In the genomic region with DNA sequence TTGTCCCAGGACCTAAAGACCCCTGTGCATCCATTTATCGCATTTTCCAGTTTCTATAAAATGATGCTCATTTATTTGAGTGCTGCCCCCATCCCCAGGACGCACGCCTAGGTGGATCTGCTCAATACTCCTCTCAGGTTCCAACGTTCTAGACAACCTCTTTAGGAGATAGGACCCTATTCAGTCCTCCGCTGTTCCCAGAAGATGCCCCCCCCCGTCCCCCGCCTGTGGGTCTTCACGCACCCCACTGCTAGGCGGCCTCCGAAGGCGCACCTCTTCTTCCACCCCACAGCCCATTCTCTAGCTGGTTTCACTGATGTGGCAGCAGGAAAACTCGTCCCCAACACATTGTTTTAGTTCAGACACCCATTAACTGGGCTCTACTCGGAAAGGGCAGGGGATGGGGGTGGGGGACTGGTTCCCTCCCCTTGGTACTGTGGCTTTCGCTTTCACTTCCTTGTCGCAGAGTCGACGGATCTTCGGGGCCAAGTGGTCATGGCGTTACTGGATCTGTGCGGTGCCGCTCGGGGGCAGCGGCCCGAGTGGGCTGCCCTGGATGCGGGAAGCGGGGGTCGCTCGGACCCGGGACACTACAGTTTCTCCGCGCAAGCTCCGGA, we compare ENCODE assay signal across 8 mouse cellular contexts. TPM values are rescaled to one million over a fixed set of nuclear protein-coding genes. Genes with fewer than 3 reads are reported as not detected.
DNase-seq lines count a peak whose midpoint lies in the region; ATAC-seq and TF ChIP-seq lines count a peak whose summit lies in the region.

No protein-coding gene starts in this region.

- no peak for TF ChIP-seq CTCF in testis, adult 2 months (IDR thresholded peaks at IDR 0.05; ENCODE audit: control insufficient read depth, insufficient read depth, insufficient replicate concordance, low read depth, low read length)
- no peak for TF ChIP-seq CTCF in liver, adult 2 months (IDR thresholded peaks at IDR 0.05; ENCODE audit: low read depth, low read length)
- no peak for TF ChIP-seq CTCF in midbrain, postnatal 0 days (IDR thresholded peaks at IDR 0.05)

- H3K4me2 ChIP-seq in forebrain, embryonic 15.5 days (replicated peaks): peak overlapping the region; percentile 71
- peak overlapping the region; percentile 66 for H3K4me2 ChIP-seq in hindbrain, embryonic 14.5 days (replicated peaks)
- peak overlapping the region; percentile 82 for H3K4me2 ChIP-seq in midbrain, postnatal 0 days (ENCODE audit: low read depth, low read length, poor library complexity, severe bottlenecking)

- DNase-seq in testis, postnatal 14 days (ENCODE audit: low spot score): no peak
- no peak for DNase-seq in hindbrain, embryonic 14.5 days (ENCODE audit: low spot score)
- DNase-seq in liver, adult 2 months (ENCODE audit: extremely low read depth, low read depth, low spot score): peak; percentile 58
- no peak for DNase-seq in midbrain, postnatal 0 days (ENCODE audit: low spot score)
- peak; percentile 81 to 82 for DNase-seq in thymus, postnatal 36 days
- DNase-seq in right cerebral cortex, postnatal 25 days: no peak

- H3K9ac ChIP-seq in forebrain, embryonic 15.5 days (replicated peaks): peak overlapping the region; percentile 40
- peak overlapping the region; percentile 47 for H3K9ac ChIP-seq in hindbrain, embryonic 14.5 days
- peak overlapping the region; percentile 60 for H3K9ac ChIP-seq in liver, adult 2 months (ENCODE audit: low read depth, low read length)
- H3K9ac ChIP-seq in midbrain, postnatal 0 days (replicated peaks; ENCODE audit: low read length, poor library complexity, severe bottlenecking): no peak overlapping the region

- no peaks in the 10 kb centered on the region for H3K79me2 ChIP-seq in liver, adult 2 months (ENCODE audit: control insufficient read depth, insufficient read depth, low read length)

- H3K4me1 ChIP-seq in testis, adult 2 months (ENCODE audit: control insufficient read depth, insufficient read depth, low read length): peaks cover 11% of the 10 kb centered on the region
- peaks cover 12% of the 10 kb centered on the region for H3K4me1 ChIP-seq in forebrain, embryonic 15.5 days
- H3K4me1 ChIP-seq in hindbrain, embryonic 14.5 days (replicated peaks; ENCODE audit: control insufficient read depth, insufficient read depth, low read length): peaks cover 4% of the 10 kb centered on the region; the same call in 1 of the 2 replicates
- peaks cover 2% of the 10 kb centered on the region for H3K4me1 ChIP-seq in liver, adult 2 months (ENCODE audit: control insufficient read depth, insufficient read depth, low read length)
- no peaks in the 10 kb centered on the region for H3K4me1 ChIP-seq in midbrain, postnatal 0 days (ENCODE audit: insufficient read depth, low read length)

- peaks cover 2% of the 10 kb centered on the region; the same call in 1 of the 2 replicates for H3K27me3 ChIP-seq in testis, adult 2 months (ENCODE audit: control insufficient read depth, insufficient read depth, low read length)
- peaks cover 55% of the 10 kb centered on the region for H3K27me3 ChIP-seq in forebrain, embryonic 15.5 days
- peaks cover 67% of the 10 kb centered on the region for H3K27me3 ChIP-seq in hindbrain, embryonic 14.5 days (ENCODE audit: control insufficient read depth, insufficient read depth, low read length)
- H3K27me3 ChIP-seq in liver, adult 2 months (ENCODE audit: control insufficient read depth, insufficient read depth, low read length): no peaks in the 10 kb centered on the region
- H3K27me3 ChIP-seq in midbrain, postnatal 0 days (ENCODE audit: insufficient read depth, low read length): peaks cover 34% of the 10 kb centered on the region

- H3K36me3 ChIP-seq in testis, adult 2 months (ENCODE audit: control insufficient read depth, insufficient read depth, low read length): no peaks in the 10 kb centered on the region
- no peaks in the 10 kb centered on the region for H3K36me3 ChIP-seq in forebrain, embryonic 15.5 days
- H3K36me3 ChIP-seq in hindbrain, embryonic 14.5 days (replicated peaks; ENCODE audit: control insufficient read depth, insufficient read depth): no peaks in the 10 kb centered on the region
- H3K36me3 ChIP-seq in liver, adult 2 months (ENCODE audit: control insufficient read depth, insufficient read depth, low read length): peaks cover 2% of the 10 kb centered on the region; the same call in 1 of the 2 replicates
- H3K36me3 ChIP-seq in midbrain, postnatal 0 days (ENCODE audit: insufficient read depth, low read length): no peaks in the 10 kb centered on the region

- no peaks in the 10 kb centered on the region for H3K9me3 ChIP-seq in forebrain, embryonic 15.5 days
- no peaks in the 10 kb centered on the region for H3K9me3 ChIP-seq in hindbrain, embryonic 14.5 days (ENCODE audit: control insufficient read depth, low read length)
- no peaks in the 10 kb centered on the region for H3K9me3 ChIP-seq in midbrain, postnatal 0 days (ENCODE audit: low read length)

- H3K27ac ChIP-seq in testis, adult 2 months (ENCODE audit: control insufficient read depth, insufficient read depth, low read depth, low read length): no peak overlapping the region
- H3K27ac ChIP-seq in forebrain, embryonic 15.5 days (replicated peaks): no peak overlapping the region
- H3K27ac ChIP-seq in hindbrain, embryonic 14.5 days: no peak overlapping the region
- H3K27ac ChIP-seq in liver, adult 2 months (replicated peaks; ENCODE audit: insufficient read depth, low read depth, low read length): no peak overlapping the region; the same call in 1 of the 2 replicates
- no peak overlapping the region for H3K27ac ChIP-seq in midbrain, postnatal 0 days (ENCODE audit: low read depth, low read length)

- no peak for ATAC-seq in forebrain, embryonic 15.5 days (replicated peaks)
- ATAC-seq in hindbrain, embryonic 14.5 days (ENCODE audit: low FRiP score): peak; percentile 39; the same call in 1 of the 2 replicates
- peak; percentile 39; the same call in 1 of the 2 replicates for ATAC-seq in midbrain, postnatal 0 days (ENCODE audit: low FRiP score)

- 2% methylated on average over 32 of the region's 32 CpGs for WGBS in forebrain, embryonic 15.5 days
- 1% methylated on average over 32 of the region's 32 CpGs for WGBS in hindbrain, embryonic 14.5 days
- 1% methylated on average over 32 of the region's 32 CpGs for WGBS in liver, adult 2 months
- WGBS in midbrain, postnatal 0 days: 1% methylated on average over 32 of the region's 32 CpGs

- peak overlapping the region; percentile 67 for H3K4me3 ChIP-seq in testis, adult 2 months (ENCODE audit: control insufficient read depth, low read depth, low read length)
- peak overlapping the region; percentile 44 for H3K4me3 ChIP-seq in forebrain, embryonic 15.5 days
- H3K4me3 ChIP-seq in hindbrain, embryonic 14.5 days (replicated peaks; ENCODE audit: low read length): peak overlapping the region; percentile 34
- H3K4me3 ChIP-seq in liver, adult 2 months (ENCODE audit: insufficient read depth, low read depth, low read length): peak overlapping the region; percentile 56
- H3K4me3 ChIP-seq in midbrain, postnatal 0 days (ENCODE audit: low read depth, low read length): peak overlapping the region; percentile 43

- no peak for TF ChIP-seq POLR2A in testis, adult 2 months (IDR thresholded peaks at IDR 0.05; ENCODE audit: control insufficient read depth, low read depth, low read length)
- no peak for TF ChIP-seq POLR2A in liver, adult 2 months (IDR thresholded peaks at IDR 0.05; ENCODE audit: extremely low read depth, insufficient read depth, low read length)

RNA-seq across cellular contexts. Expression of gene Psmb8, which starts 0.5 kb away (rescaled TPM):
- 2.0 and 2.3 TPM in 2 replicates for polyA plus RNA-seq in testis, adult 2 months (2012; rRNA removed)
- 2.3 and 2.6 TPM in 2 replicates for polyA plus RNA-seq in forebrain, embryonic 15.5 days (2015; fragmentation: Nextera tagmentation; extraction: Ambion mirVana)
- polyA plus RNA-seq in hindbrain, embryonic 14.5 days (2014; fragmentation: Nextera tagmentation; extraction: Ambion mirVana): 3.6 and 3.8 TPM in 2 replicates
- 66.9 and 101 TPM in 2 replicates for total RNA-seq in liver, adult 2 months (2014; rRNA removed)
- polyA plus RNA-seq in liver, adult 2 months (2012; rRNA removed): 56.7 and 80.3 TPM in 2 replicates
- total RNA-seq in midbrain, postnatal 0 days (2014; rRNA removed): 1.7 and 2.8 TPM in 2 replicates
- 4.2 and 5.3 TPM in 2 replicates for polyA plus RNA-seq in midbrain, postnatal 0 days (2015; fragmentation: Nextera tagmentation; extraction: Ambion mirVana)

RNA-seq across cellular contexts. Expression of gene Tap2, which starts 5.3 kb away (rescaled TPM):
- 1.3 and 2.0 TPM in 2 replicates for polyA plus RNA-seq in testis, adult 2 months (2012; rRNA removed)
- 1.3 and 1.7 TPM in 2 replicates for polyA plus RNA-seq in forebrain, embryonic 15.5 days (2015; fragmentation: Nextera tagmentation; extraction: Ambion mirVana)
- polyA plus RNA-seq in hindbrain, embryonic 14.5 days (2014; fragmentation: Nextera tagmentation; extraction: Ambion mirVana): 0.72 and 1.6 TPM in 2 replicates
- total RNA-seq in liver, adult 2 months (2014; rRNA removed): 14.4 and 15.2 TPM in 2 replicates
- polyA plus RNA-seq in liver, adult 2 months (2012; rRNA removed): 18.4 and 24.6 TPM in 2 replicates
- 1.8 and 2.0 TPM in 2 replicates for total RNA-seq in midbrain, postnatal 0 days (2014; rRNA removed)
- polyA plus RNA-seq in midbrain, postnatal 0 days (2015; fragmentation: Nextera tagmentation; extraction: Ambion mirVana): 2.9 and 4.2 TPM in 2 replicates

RNA-seq across cellular contexts. Expression of gene Psmb9, which starts 10.4 kb away (rescaled TPM):
- polyA plus RNA-seq in testis, adult 2 months (2012; rRNA removed): 1.7 TPM in 2 replicates
- polyA plus RNA-seq in forebrain, embryonic 15.5 days (2015; fragmentation: Nextera tagmentation; extraction: Ambion mirVana): 0.73 and 1.1 TPM in 2 replicates
- 0.95 and 1.2 TPM in 2 replicates for polyA plus RNA-seq in hindbrain, embryonic 14.5 days (2014; fragmentation: Nextera tagmentation; extraction: Ambion mirVana)
- 23.3 and 38.1 TPM in 2 replicates for total RNA-seq in liver, adult 2 months (2014; rRNA removed)
- polyA plus RNA-seq in liver, adult 2 months (2012; rRNA removed): 38.0 and 41.5 TPM in 2 replicates
- 0.99 and 1.1 TPM in 2 replicates for total RNA-seq in midbrain, postnatal 0 days (2014; rRNA removed)
- polyA plus RNA-seq in midbrain, postnatal 0 days (2015; fragmentation: Nextera tagmentation; extraction: Ambion mirVana): 2.0 and 3.3 TPM in 2 replicates

RNA-seq across cellular contexts. Expression of gene Tap1, which starts 10.7 kb away (rescaled TPM):
- 1.5 TPM in 2 replicates for polyA plus RNA-seq in testis, adult 2 months (2012; rRNA removed)
- 1.5 and 1.6 TPM in 2 replicates for polyA plus RNA-seq in forebrain, embryonic 15.5 days (2015; fragmentation: Nextera tagmentation; extraction: Ambion mirVana)
- 2.2 and 2.6 TPM in 2 replicates for polyA plus RNA-seq in hindbrain, embryonic 14.5 days (2014; fragmentation: Nextera tagmentation; extraction: Ambion mirVana)
- total RNA-seq in liver, adult 2 months (2014; rRNA removed): 15.1 and 17.3 TPM in 2 replicates
- polyA plus RNA-seq in liver, adult 2 months (2012; rRNA removed): 18.8 and 23.5 TPM in 2 replicates
- 7.1 and 16.5 TPM in 2 replicates for total RNA-seq in midbrain, postnatal 0 days (2014; rRNA removed)
- polyA plus RNA-seq in midbrain, postnatal 0 days (2015; fragmentation: Nextera tagmentation; extraction: Ambion mirVana): 7.7 and 8.3 TPM in 2 replicates

RNA-seq across cellular contexts. Expression of gene H2-Ob, which starts 40.7 kb away (rescaled TPM):
- polyA plus RNA-seq in testis, adult 2 months (2012; rRNA removed): 0.06 and 0.16 TPM in 2 replicates
- 0.20 TPM in 1 of 2 replicates, not detected in the other for polyA plus RNA-seq in forebrain, embryonic 15.5 days (2015; fragmentation: Nextera tagmentation; extraction: Ambion mirVana)
- polyA plus RNA-seq in hindbrain, embryonic 14.5 days (2014; fragmentation: Nextera tagmentation; extraction: Ambion mirVana): not detected in 2 replicates
- total RNA-seq in liver, adult 2 months (2014; rRNA removed): 1.5 and 1.6 TPM in 2 replicates
- 0.96 and 2.9 TPM in 2 replicates for polyA plus RNA-seq in liver, adult 2 months (2012; rRNA removed)
- 1.1 and 1.2 TPM in 2 replicates for total RNA-seq in midbrain, postnatal 0 days (2014; rRNA removed)
- 0.31 and 0.55 TPM in 2 replicates for polyA plus RNA-seq in midbrain, postnatal 0 days (2015; fragmentation: Nextera tagmentation; extraction: Ambion mirVana)

Comparison
In these comparisons a context has a peak if more than half of its experiments do, and no peak if none do; other contexts are left out.
1. DNase-seq: peak in liver, adult 2 months (single experiment) and thymus, postnatal 36 days (2 of 2); none in testis, postnatal 14 days (single experiment), hindbrain, embryonic 14.5 days (single experiment), midbrain, postnatal 0 days (single experiment) and right cerebral cortex, postnatal 25 days (single experiment).
2. Peak in every context shown above with its lines, with median percentiles within 50 percentile points of each other: H3K4me3 ChIP-seq and H3K4me2 ChIP-seq.